Mouse (Mus musculus) cerebellum, adult 2 months (tissue): ENCODE measurements at regions not wholly inside any gene's neighbourhood (a gene's known extent, or its start where the extent isn't known, plus 50 kb on each side); places are given as distances from the start of the nearest gene placed in this dataset.

Source experiments
- CTCF ChIP-seq: fragments of 200-500 bp; IDR thresholded peaks from 2 replicates; pipeline ENCODE4 v1.5.1; 2011; ENCODE audit warnings: low read depth, mild to moderate bottlenecking, control low read depth, low read length, moderate library complexity, borderline replicate concordance; ENCODE audit not compliant: insufficient read depth
- POLR2A ChIP-seq: fragments of 200-500 bp; IDR thresholded peaks from 2 replicates; pipeline ENCODE4 v1.6.1; 2011; ENCODE audit warnings: low read length, control low read depth, borderline replicate concordance; ENCODE audit not compliant: insufficient read depth

DNA sequence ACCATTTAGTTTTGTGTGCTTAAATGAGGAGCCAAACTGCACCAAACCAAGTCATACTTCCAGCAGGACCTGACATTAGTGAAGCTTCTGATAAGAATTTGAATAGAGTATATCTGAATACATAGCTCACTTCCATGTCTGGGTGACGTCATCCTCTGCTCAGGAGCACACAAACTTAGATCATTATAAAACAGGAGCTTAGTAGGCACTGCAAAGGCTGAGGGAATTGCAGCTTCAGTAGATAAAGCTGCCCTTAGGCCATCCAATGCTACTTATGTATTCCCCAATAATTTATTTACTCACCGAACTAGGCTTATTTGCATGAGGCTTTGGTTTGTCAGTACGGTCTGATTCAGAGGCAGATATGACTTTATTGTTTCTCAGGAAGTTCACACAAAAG is 297.0 kb downstream of the Ice1 start:
- no peak for TF ChIP-seq CTCF
- TF ChIP-seq POLR2A: no peak
